Mouse (Mus musculus): ENCODE data around the gene Phf2. TPM values are rescaled to one million over a fixed set of nuclear protein-coding genes. Genes with fewer than 3 reads are reported as not detected.

Gene Phf2
- polyA plus RNA-seq (2012; fragmentation: generic; extraction: Trizol), result 10 to 100 TPM in 1 of 2 experiments, 1 to 10 TPM in 1; 4.1 to 22.8 TPM

GRCm38 (mm10) chr13:48870771-48871731 is at the start of gene Phf2:
Phf2 (minus strand) TSS chr13:48871119.

Other genes with a start within 250 kb of the Phf2 start
- gene Ptpdc1, start 245.5 kb downstream of the Phf2 start, polyA plus RNA-seq (2012; fragmentation: generic; extraction: Trizol), result 10 to 100 TPM in 1 of 2 experiments, under 1 TPM in 1; 0.96 to 13.4 TPM
- gene Barx1, start 208.1 kb downstream of the Phf2 start, polyA plus RNA-seq (2012; fragmentation: generic; extraction: Trizol), result not detected
- 10 to 100 TPM in 1 of 2 experiments, 1 to 10 TPM in 1; 9.1 to 49.8 TPM for gene Fam120a, start 96.9 kb upstream of the Phf2 start, polyA plus RNA-seq (2012; fragmentation: generic; extraction: Trizol)

Data from C3H10T1/2 (cell line).